Mouse (Mus musculus) liver, adult 2 months (tissue): ENCODE results near the gene Alox5ap. TPM values are rescaled to one million over a fixed set of nuclear protein-coding genes. Genes with fewer than 3 reads are reported as not detected.

Source experiments
- DNase-seq: peaks from one replicate; pipeline ENCODE4 v3.0.0-alpha.2; 2011; ENCODE audit warnings: low read depth, low spot score; ENCODE audit errors: extremely low read depth
- H3K27ac ChIP-seq: fragments of 200-500 bp; replicated peaks from 2 replicates; pipeline ENCODE4 v1.5.1; 2012; ENCODE audit warnings: low read depth, mild to moderate bottlenecking, control low read depth, inconsistent platforms, low read length; ENCODE audit not compliant: insufficient read depth
- H3K27me3 ChIP-seq: fragments of 200-500 bp; 2 replicates; pipeline ENCODE4 v1.6.1; 2012; ENCODE audit warnings: mild to moderate bottlenecking, moderate library complexity, low read length, inconsistent platforms; ENCODE audit not compliant: control insufficient read depth, insufficient read depth
- H3K36me3 ChIP-seq: fragments of 200-500 bp; 2 replicates; pipeline ENCODE4 v1.6.1; 2012; ENCODE audit warnings: low read length, inconsistent platforms; ENCODE audit not compliant: control insufficient read depth, insufficient read depth
- H3K4me1 ChIP-seq: fragments of 200-500 bp; 2 replicates; pipeline ENCODE4 v1.6.1; 2011; ENCODE audit warnings: low read length; ENCODE audit not compliant: control insufficient read depth, insufficient read depth
- H3K4me3 ChIP-seq: fragments of 200-500 bp; 2 replicates; pipeline ENCODE4 v1.5.1; 2011; ENCODE audit warnings: low read depth, mild to moderate bottlenecking, control low read depth, low read length, moderate library complexity; ENCODE audit not compliant: insufficient read depth
- H3K79me2 ChIP-seq: fragments of 200-500 bp; 2 replicates; pipeline ENCODE4 v1.6.1; 2012; ENCODE audit warnings: inconsistent platforms, mild to moderate bottlenecking, low read length, moderate library complexity; ENCODE audit not compliant: control insufficient read depth, insufficient read depth
- H3K9ac ChIP-seq: fragments of 200-500 bp; 2 replicates; pipeline ENCODE4 v1.6.1; 2012; ENCODE audit warnings: low read depth, mild to moderate bottlenecking, control low read depth, inconsistent platforms, low read length
- CTCF ChIP-seq: fragments of 200-500 bp; IDR thresholded peaks from 2 replicates; pipeline ENCODE4 v1.5.1; 2011; ENCODE audit warnings: low read depth, low read length, control low read depth
- POLR2A ChIP-seq: fragments of 200-500 bp; IDR thresholded peaks from 2 replicates; pipeline ENCODE4 v1.6.1; 2011; ENCODE audit warnings: low read length, control low read depth; ENCODE audit not compliant: insufficient read depth; ENCODE audit errors: extremely low read depth
- WGBS: fragments of 180-500 bp; shearing (Covaris S2); methylation state at CpG from one replicate; pipeline ENCODE4 v1.1.7; 2018; 5-methylcytosine and 5-hydroxymethylcytosine counted together
- polyA plus RNA-seq: library from polyadenylated mRNA; depleted of rRNA; stranded (reverse); fragments of >200 nt; gene quantifications from 2 replicates; pipeline ENCODE4 v1.2.3, GENCODE M21; 2012; rRNA removed
- total RNA-seq: library from RNA; depleted of rRNA; stranded (reverse); fragments of >200 nt; gene quantifications from 2 replicates; pipeline ENCODE4 v1.2.3, GENCODE M21; 2014; rRNA removed

Gene Alox5ap
- total and polyA plus RNA-seq, 2 experiments = 3.8 to 6.4 TPM

DNA sequence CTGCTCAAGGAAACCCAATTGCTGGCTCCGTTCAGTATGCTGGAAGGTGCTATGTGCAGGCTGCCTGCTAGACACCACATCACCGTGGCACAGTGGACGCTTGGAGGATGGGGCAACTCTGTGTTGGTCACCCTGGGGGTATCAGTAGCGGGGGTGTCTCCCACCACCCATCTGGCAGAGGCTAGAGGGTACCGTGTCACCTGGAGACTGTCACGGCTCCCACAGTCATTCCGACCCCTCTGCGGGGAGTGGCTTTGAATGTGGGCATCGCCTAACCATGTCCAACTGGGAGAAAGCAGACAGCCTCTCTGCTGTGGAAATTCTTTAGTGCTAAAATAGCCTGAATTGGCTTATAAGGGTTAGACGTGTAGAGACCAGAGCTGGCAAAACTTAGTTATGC lies 72.6 kb downstream of the Alox5ap start:
- 89% methylated on average over 10 of the region's 10 CpGs for WGBS

More for the DNA sequence above, 72.6 kb downstream of the Alox5ap start:
- H3K36me3 ChIP-seq = no peaks in the 10 kb centered on the region
- no peak for DNase-seq
- H3K4me3 ChIP-seq = no peak overlapping the region
- H3K27me3 ChIP-seq = no peaks in the 10 kb centered on the region
- no peaks in the 10 kb centered on the region for H3K4me1 ChIP-seq
- TF ChIP-seq POLR2A (no peak), CTCF (no peak)
- H3K9ac ChIP-seq = no peak overlapping the region
- no peak overlapping the region for H3K27ac ChIP-seq
- no peaks in the 10 kb centered on the region for H3K79me2 ChIP-seq

Other genes starting within 250 kb of the Alox5ap start
- gene Uspl1, start 80.4 kb upstream of the Alox5ap start, total RNA-seq = 17.0 and 17.1 TPM in 2 replicates
- gene Uspl1, start 80.4 kb upstream of the Alox5ap start, polyA plus RNA-seq = 4.8 and 6.2 TPM in 2 replicates
- gene Hmgb1, start 80.3 kb upstream of the Alox5ap start, total RNA-seq = 106 and 131 TPM in 2 replicates
- 17.1 and 21.0 TPM in 2 replicates for gene Hmgb1, start 80.3 kb upstream of the Alox5ap start, polyA plus RNA-seq
- gene Medag, start 147.0 kb downstream of the Alox5ap start, total RNA-seq = 0.18 and 0.20 TPM in 2 replicates
- gene Medag, start 147.0 kb downstream of the Alox5ap start, polyA plus RNA-seq = 0.09 and 0.21 TPM in 2 replicates
- not detected in 2 replicates for gene Tex26, start 174.9 kb downstream of the Alox5ap start, total RNA-seq
- not detected in 2 replicates for gene Tex26, start 174.9 kb downstream of the Alox5ap start, polyA plus RNA-seq